Mouse (Mus musculus): ENCODE measurements at regions not wholly inside any gene's neighbourhood (a gene's known extent, or its start where the extent isn't known, plus 50 kb on each side); places are given as distances from the start of the nearest gene placed in this dataset.
"Not testable (repeated sequence)": the region's sequence is repeated elsewhere in the genome, so short reads cannot be mapped to it uniquely, and the experiment has no call there.

- no peak overlapping the region for H3K4me2 ChIP-seq (ENCODE audit: low read depth, low read length)
- H3K27ac ChIP-seq (ENCODE audit: low read depth, low read length) = no peak overlapping the region
- 85% methylated on average over 4 of the region's 4 CpGs for WGBS
- H3K4me1 ChIP-seq (ENCODE audit: control insufficient read depth, insufficient read depth, low read length) = no peaks in the 10 kb centered on the region
- no peaks in the 10 kb centered on the region for H3K9me3 ChIP-seq (ENCODE audit: control insufficient read depth, low read length)
- no peak overlapping the region for H3K4me3 ChIP-seq (ENCODE audit: low read depth, low read length)
- no peak overlapping the region for H3K9ac ChIP-seq (replicated peaks; ENCODE audit: low read depth, low read length)
- no peaks in the 10 kb centered on the region for H3K36me3 ChIP-seq (ENCODE audit: control insufficient read depth, insufficient read depth, low read length)
- no peaks in the 10 kb centered on the region for H3K27me3 ChIP-seq (ENCODE audit: control insufficient read depth, insufficient read depth, low read length)
- no peak for ATAC-seq (ENCODE audit: low read depth)
These were observed 1453.2 kb upstream of the Gje1 start for GRCm38 (mm10) chr10:16171251-16171650.

- 93% methylated on average over 6 of the region's 6 CpGs for WGBS
- H3K4me3 ChIP-seq (ENCODE audit: low read depth, low read length); H3K27me3 ChIP-seq (ENCODE audit: control insufficient read depth, insufficient read depth, low read length); H3K4me2 ChIP-seq (ENCODE audit: low read depth, low read length); H3K9me3 ChIP-seq (ENCODE audit: control insufficient read depth, low read length); H3K4me1 ChIP-seq (ENCODE audit: control insufficient read depth, insufficient read depth, low read length); ATAC-seq (ENCODE audit: low read depth); H3K27ac ChIP-seq (ENCODE audit: low read depth, low read length); H3K9ac ChIP-seq (replicated peaks; ENCODE audit: low read depth, low read length); H3K36me3 ChIP-seq (ENCODE audit: control insufficient read depth, insufficient read depth, low read length): not testable (repeated sequence)
These were observed 1441.5 kb upstream of the Gje1 start for GRCm38 (mm10) chr10:16159542-16159941.

- no peaks in the 10 kb centered on the region for H3K4me1 ChIP-seq (ENCODE audit: control insufficient read depth, insufficient read depth, low read length)
- H3K27ac ChIP-seq (ENCODE audit: low read depth, low read length) = no peak overlapping the region
- no peaks in the 10 kb centered on the region for H3K27me3 ChIP-seq (ENCODE audit: control insufficient read depth, insufficient read depth, low read length)
- WGBS = 90% methylated on average over 3 of the region's 3 CpGs
- H3K9ac ChIP-seq (replicated peaks; ENCODE audit: low read depth, low read length) = no peak overlapping the region
- no peak for ATAC-seq (ENCODE audit: low read depth)
- H3K9me3 ChIP-seq (ENCODE audit: control insufficient read depth, low read length) = no peaks in the 10 kb centered on the region
- no peaks in the 10 kb centered on the region for H3K36me3 ChIP-seq (ENCODE audit: control insufficient read depth, insufficient read depth, low read length)
- H3K4me2 ChIP-seq (ENCODE audit: low read depth, low read length) = no peak overlapping the region
- H3K4me3 ChIP-seq (ENCODE audit: low read depth, low read length) = no peak overlapping the region
These were observed 1440.4 kb upstream of the Gje1 start for GRCm38 (mm10) chr10:16158445-16158844.

- Histone ChIP-seq H3K27ac (ENCODE audit: low read depth, low read length) (no peak overlapping the region), H3K36me3 (ENCODE audit: control insufficient read depth, insufficient read depth, low read length) (no peaks in the 10 kb centered on the region), H3K27me3 (ENCODE audit: control insufficient read depth, insufficient read depth, low read length) (no peaks in the 10 kb centered on the region), H3K9me3 (ENCODE audit: control insufficient read depth, low read length) (no peaks in the 10 kb centered on the region), H3K4me2 (ENCODE audit: low read depth, low read length) (no peak overlapping the region), H3K4me3 (ENCODE audit: low read depth, low read length) (no peak overlapping the region), H3K4me1 (ENCODE audit: control insufficient read depth, insufficient read depth, low read length) (no peaks in the 10 kb centered on the region), H3K9ac (replicated peaks; ENCODE audit: low read depth, low read length) (no peak overlapping the region)
- ATAC-seq (ENCODE audit: low read depth) = peak; percentile 85
- 49% methylated on average over 5 of the region's 5 CpGs for WGBS
These were observed 1438.9 kb upstream of the Gje1 start for GRCm38 (mm10) chr10:16156954-16157353.

GRCm38 (mm10) chr10:16148991-16149390 is 1431.0 kb upstream of the Gje1 start:
- ATAC-seq (ENCODE audit: low read depth) = no peak

GRCm38 (mm10) chr10:16145397-16145796 is 1427.4 kb upstream of the Gje1 start:
- Histone ChIP-seq H3K9ac (replicated peaks; ENCODE audit: low read depth, low read length) (no peak overlapping the region), H3K4me1 (ENCODE audit: control insufficient read depth, insufficient read depth, low read length) (no peaks in the 10 kb centered on the region), H3K27ac (ENCODE audit: low read depth, low read length) (no peak overlapping the region), H3K27me3 (ENCODE audit: control insufficient read depth, insufficient read depth, low read length) (no peaks in the 10 kb centered on the region), H3K4me2 (ENCODE audit: low read depth, low read length) (no peak overlapping the region), H3K36me3 (ENCODE audit: control insufficient read depth, insufficient read depth, low read length) (no peaks in the 10 kb centered on the region), H3K9me3 (ENCODE audit: control insufficient read depth, low read length) (no peaks in the 10 kb centered on the region), H3K4me3 (ENCODE audit: low read depth, low read length) (no peak overlapping the region)
- WGBS = 96% methylated on average over 1 of the region's 1 CpGs
- no peak for ATAC-seq (ENCODE audit: low read depth)

More at GRCm38 (mm10) chr10:16148991-16149390, 1431.0 kb upstream of the Gje1 start:
- H3K36me3 ChIP-seq (ENCODE audit: control insufficient read depth, insufficient read depth, low read length) = no peaks in the 10 kb centered on the region
- H3K27ac ChIP-seq (ENCODE audit: low read depth, low read length) = no peak overlapping the region
- H3K27me3 ChIP-seq (ENCODE audit: control insufficient read depth, insufficient read depth, low read length) = no peaks in the 10 kb centered on the region
- no peak overlapping the region for H3K9ac ChIP-seq (replicated peaks; ENCODE audit: low read depth, low read length)
- no peaks in the 10 kb centered on the region for H3K4me1 ChIP-seq (ENCODE audit: control insufficient read depth, insufficient read depth, low read length)
- H3K4me2 ChIP-seq (ENCODE audit: low read depth, low read length) = no peak overlapping the region
- no peak overlapping the region for H3K4me3 ChIP-seq (ENCODE audit: low read depth, low read length)
- H3K9me3 ChIP-seq (ENCODE audit: control insufficient read depth, low read length) = no peaks in the 10 kb centered on the region
- 93% methylated on average over 3 of the region's 3 CpGs for WGBS

GRCm38 (mm10) chr10:16123902-16124301 is 1405.9 kb upstream of the Gje1 start:
- Histone ChIP-seq H3K9me3 (ENCODE audit: control insufficient read depth, low read length) (no peaks in the 10 kb centered on the region), H3K4me2 (ENCODE audit: low read depth, low read length) (no peak overlapping the region), H3K36me3 (ENCODE audit: control insufficient read depth, insufficient read depth, low read length) (no peaks in the 10 kb centered on the region), H3K27ac (ENCODE audit: low read depth, low read length) (no peak overlapping the region), H3K27me3 (ENCODE audit: control insufficient read depth, insufficient read depth, low read length) (no peaks in the 10 kb centered on the region), H3K9ac (replicated peaks; ENCODE audit: low read depth, low read length) (no peak overlapping the region), H3K4me3 (ENCODE audit: low read depth, low read length) (no peak overlapping the region), H3K4me1 (ENCODE audit: control insufficient read depth, insufficient read depth, low read length) (no peaks in the 10 kb centered on the region)
- WGBS = 63% methylated on average over 2 of the region's 2 CpGs
- ATAC-seq (ENCODE audit: low read depth) = peak; percentile 56; the same call in 1 of the 2 replicates

GRCm38 (mm10) chr10:16088210-16088609 is 1370.2 kb upstream of the Gje1 start:
- Histone ChIP-seq H3K9ac (replicated peaks; ENCODE audit: low read depth, low read length) (no peak overlapping the region), H3K27ac (ENCODE audit: low read depth, low read length) (no peak overlapping the region), H3K9me3 (ENCODE audit: control insufficient read depth, low read length) (no peaks in the 10 kb centered on the region), H3K4me1 (ENCODE audit: control insufficient read depth, insufficient read depth, low read length) (no peaks in the 10 kb centered on the region), H3K36me3 (ENCODE audit: control insufficient read depth, insufficient read depth, low read length) (no peaks in the 10 kb centered on the region), H3K4me2 (ENCODE audit: low read depth, low read length) (no peak overlapping the region), H3K27me3 (ENCODE audit: control insufficient read depth, insufficient read depth, low read length) (no peaks in the 10 kb centered on the region), H3K4me3 (ENCODE audit: low read depth, low read length) (no peak overlapping the region)
- 86% methylated on average over 3 of the region's 3 CpGs for WGBS
- ATAC-seq (ENCODE audit: low read depth) = no peak

- Histone ChIP-seq H3K4me2 (ENCODE audit: low read depth, low read length) (no peak overlapping the region), H3K9me3 (ENCODE audit: control insufficient read depth, low read length) (no peaks in the 10 kb centered on the region), H3K36me3 (ENCODE audit: control insufficient read depth, insufficient read depth, low read length) (no peaks in the 10 kb centered on the region), H3K9ac (replicated peaks; ENCODE audit: low read depth, low read length) (no peak overlapping the region), H3K27me3 (ENCODE audit: control insufficient read depth, insufficient read depth, low read length) (no peaks in the 10 kb centered on the region), H3K27ac (ENCODE audit: low read depth, low read length) (peak overlapping the region; percentile 48; the same call in 1 of the 2 replicates), H3K4me3 (ENCODE audit: low read depth, low read length) (no peak overlapping the region), H3K4me1 (ENCODE audit: control insufficient read depth, insufficient read depth, low read length) (no peaks in the 10 kb centered on the region)
- 22% methylated on average over 5 of the region's 5 CpGs for WGBS
- peak; percentile 77; the same call in 1 of the 2 replicates for ATAC-seq (ENCODE audit: low read depth)
These were observed 1335.0 kb upstream of the Gje1 start for GRCm38 (mm10) chr10:16053008-16053407.
